Mouse (Mus musculus): ENCODE measurements around the gene Lama2. TPM values are rescaled to one million over a fixed set of nuclear protein-coding genes. Genes with fewer than 3 reads are reported as not detected.

Gene Lama2
- total and polyA plus RNA-seq, 3 experiments = not detected

DNA sequence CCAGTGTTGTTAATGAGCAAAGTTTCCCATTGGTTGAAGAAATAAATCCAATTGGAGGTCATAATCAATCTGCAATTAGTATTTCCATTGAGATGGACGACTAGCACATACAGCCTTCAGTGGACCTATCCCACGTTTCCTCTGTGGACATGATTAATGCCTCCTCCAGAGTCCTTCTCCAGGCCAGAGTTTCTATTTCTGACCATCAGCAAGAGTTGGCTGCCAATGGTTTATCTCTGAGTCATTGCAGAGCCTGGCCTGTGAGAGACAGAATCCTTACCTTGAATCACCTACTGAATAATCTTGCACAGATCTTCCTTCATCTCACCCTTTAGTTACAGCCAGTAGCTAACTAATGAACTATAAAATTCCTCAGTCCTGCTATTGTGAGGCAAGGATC is 86.3 kb downstream of the Lama2 start:
- Histone ChIP-seq H3K79me2 (ENCODE audit: control insufficient read depth, insufficient read depth, low read length, poor library complexity) (no peaks in the 10 kb centered on the region), H3K36me3 (ENCODE audit: control insufficient read depth in 1 of 2, insufficient read depth in 2 of 2, low read length in 2 of 2) (no peaks in the 10 kb centered on the region), H3K4me3 (ENCODE audit: control insufficient read depth in 1 of 2, insufficient read depth in 1 of 2, low read depth in 2 of 2, low read length in 2 of 2) (no peak overlapping the region), H3K9ac (ENCODE audit: control insufficient read depth, low read depth, low read length, poor library complexity, severe bottlenecking) (no peak overlapping the region), H3K27me3 (ENCODE audit: control insufficient read depth in 1 of 2, insufficient read depth in 2 of 2, low read length in 2 of 2) (no peaks in the 10 kb centered on the region), H3K9me3 (replicated peaks; ENCODE audit: insufficient read depth, low read length) (no peaks in the 10 kb centered on the region), H3K4me1 (ENCODE audit: control insufficient read depth in 1 of 2, insufficient read depth in 2 of 2, low read length in 2 of 2) (no peaks in the 10 kb centered on the region), H3K27ac (ENCODE audit: control insufficient read depth, low read depth, low read length) (no peak overlapping the region)
- no peak for TF ChIP-seq USF1 (IDR thresholded peaks at IDR 0.05; ENCODE audit: low read depth, low read length)
- TF ChIP-seq MEF2A (IDR thresholded peaks at IDR 0.05; ENCODE audit: extremely low read depth, insufficient replicate concordance, low read depth, low read length, poor library complexity, severe bottlenecking) = no peak
- TF ChIP-seq MYC (IDR thresholded peaks at IDR 0.05; ENCODE audit: low read depth, low read length) = no peak
- TF ChIP-seq NELFE (IDR thresholded peaks at IDR 0.05; ENCODE audit: low read depth, low read length) = no peak
- TF ChIP-seq MAX (IDR thresholded peaks at IDR 0.05; ENCODE audit: low read length) = no peak
- no peak for DNase-seq (ENCODE audit: low read depth, low spot score)

DNA sequence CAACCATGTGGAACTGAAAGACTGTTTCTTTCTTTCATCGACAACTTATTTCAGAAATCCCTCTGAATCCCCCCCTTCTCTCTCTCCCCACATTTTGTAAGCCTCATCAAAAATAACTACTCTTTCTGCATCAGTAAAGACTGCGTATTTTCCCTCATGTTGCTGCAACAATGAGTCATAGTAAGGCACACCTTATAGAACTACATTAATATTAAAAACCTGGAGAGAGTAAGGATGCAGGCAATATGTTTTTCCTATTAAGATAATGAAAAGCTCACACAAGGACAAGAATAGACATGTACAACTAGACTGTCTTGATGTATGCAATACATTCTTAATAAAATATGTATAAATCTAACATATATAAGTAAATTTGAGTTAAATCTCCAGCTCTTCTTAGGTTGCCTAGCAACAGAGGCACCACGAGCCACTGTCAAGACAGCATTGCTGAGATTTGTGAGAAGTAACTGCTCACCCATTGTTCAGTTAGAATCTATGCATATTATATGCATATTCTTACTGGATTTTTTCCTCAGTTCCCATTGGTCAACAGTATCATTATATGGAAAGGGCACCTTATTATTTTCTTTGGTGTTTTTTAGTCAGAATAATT is 110.6 kb downstream of the Lama2 start:
- no peaks in the 10 kb centered on the region for H3K79me2 ChIP-seq (ENCODE audit: control insufficient read depth, insufficient read depth, low read length, poor library complexity)
- no peaks in the 10 kb centered on the region for H3K9me3 ChIP-seq (replicated peaks; ENCODE audit: insufficient read depth, low read length)
- no peaks in the 10 kb centered on the region for H3K4me1 ChIP-seq (ENCODE audit: control insufficient read depth in 1 of 2, insufficient read depth in 2 of 2, low read length in 2 of 2)
- H3K27ac ChIP-seq (ENCODE audit: control insufficient read depth, low read depth, low read length) = no peak overlapping the region
- H3K27me3 ChIP-seq (ENCODE audit: control insufficient read depth in 1 of 2, insufficient read depth in 2 of 2, low read length in 2 of 2) = no peaks in the 10 kb centered on the region
- no peaks in the 10 kb centered on the region for H3K36me3 ChIP-seq (ENCODE audit: control insufficient read depth in 1 of 2, insufficient read depth in 2 of 2, low read length in 2 of 2)
- no peak overlapping the region for H3K4me3 ChIP-seq (ENCODE audit: control insufficient read depth in 1 of 2, insufficient read depth in 1 of 2, low read depth in 2 of 2, low read length in 2 of 2)
- TF ChIP-seq ZNF384 (IDR thresholded peaks at IDR 0.05; ENCODE audit: low read depth, low read length) (no peak), MYB (IDR thresholded peaks at IDR 0.05; ENCODE audit: low read depth, low read length) (no peak), EP300 (IDR thresholded peaks at IDR 0.05; ENCODE audit: low read depth in 1 of 2, low read length in 2 of 2) (no peak), SIN3A (IDR thresholded peaks at IDR 0.05; ENCODE audit: low read length) (no peak), USF2 (IDR thresholded peaks at IDR 0.05; ENCODE audit: borderline replicate concordance in 1 of 2, insufficient read depth in 1 of 2, low read depth in 1 of 2, low read length in 2 of 2) (no peak), SMC3 (IDR thresholded peaks at IDR 0.05; ENCODE audit: low read depth, low read length) (no peak), MEF2A (IDR thresholded peaks at IDR 0.05; ENCODE audit: extremely low read depth, insufficient replicate concordance, low read depth, low read length, poor library complexity, severe bottlenecking) (no peak), CTCF (IDR thresholded peaks at IDR 0.05 in 2 of 3, conservative IDR thresholded peaks at IDR 0.05 in 1 of 3; ENCODE audit: control insufficient read depth in 1 of 3, insufficient read depth in 1 of 3, low read depth in 2 of 3, low read length in 3 of 3, poor library complexity in 1 of 3, severe bottlenecking in 1 of 3) (no peak), UBTF (IDR thresholded peaks at IDR 0.05; ENCODE audit: borderline replicate concordance, insufficient read depth, low read depth, low read length) (no peak)
- DNase-seq (ENCODE audit: low read depth, low spot score) = no peak
- H3K9ac ChIP-seq (ENCODE audit: control insufficient read depth, low read depth, low read length, poor library complexity, severe bottlenecking) = no peak overlapping the region

DNA sequence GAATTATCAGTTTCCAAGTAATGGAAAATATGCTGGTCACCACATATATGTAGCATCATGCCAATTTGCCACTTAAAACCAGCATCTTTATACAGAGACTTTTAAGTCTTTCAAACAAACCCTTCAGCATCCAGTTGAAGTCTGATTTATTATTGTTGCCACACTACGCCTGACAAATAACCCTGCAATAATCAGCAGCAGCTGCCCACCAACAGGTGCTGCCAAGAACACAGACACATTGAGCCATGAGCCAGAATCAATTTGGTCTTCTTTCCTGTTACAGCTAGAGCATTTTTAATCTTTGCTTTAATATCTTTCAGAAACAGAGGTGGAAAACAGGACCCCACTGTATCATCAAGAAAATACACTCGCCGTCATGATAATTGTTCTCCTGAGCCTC is 118.7 kb downstream of the Lama2 start:
- no peak for DNase-seq (ENCODE audit: low read depth, low spot score)
- no peaks in the 10 kb centered on the region for H3K27me3 ChIP-seq (ENCODE audit: control insufficient read depth in 1 of 2, insufficient read depth in 2 of 2, low read length in 2 of 2)
- H3K4me1 ChIP-seq (ENCODE audit: control insufficient read depth in 1 of 2, insufficient read depth in 2 of 2, low read length in 2 of 2) = no peaks in the 10 kb centered on the region
- H3K36me3 ChIP-seq (ENCODE audit: control insufficient read depth in 1 of 2, insufficient read depth in 2 of 2, low read length in 2 of 2) = no peaks in the 10 kb centered on the region
- H3K9ac ChIP-seq (ENCODE audit: control insufficient read depth, low read depth, low read length, poor library complexity, severe bottlenecking) = no peak overlapping the region
- no peaks in the 10 kb centered on the region for H3K9me3 ChIP-seq (replicated peaks; ENCODE audit: insufficient read depth, low read length)
- no peak overlapping the region for H3K27ac ChIP-seq (ENCODE audit: control insufficient read depth, low read depth, low read length)
- H3K4me3 ChIP-seq (ENCODE audit: control insufficient read depth in 1 of 2, insufficient read depth in 1 of 2, low read depth in 2 of 2, low read length in 2 of 2) = no peak overlapping the region
- no peaks in the 10 kb centered on the region for H3K79me2 ChIP-seq (ENCODE audit: control insufficient read depth, insufficient read depth, low read length, poor library complexity)
- TF ChIP-seq RAD21 (IDR thresholded peaks at IDR 0.05; ENCODE audit: low read depth, low read length) = no peak
- no peak for TF ChIP-seq MAZ (IDR thresholded peaks at IDR 0.05; ENCODE audit: low read depth, low read length)
- TF ChIP-seq UBTF (IDR thresholded peaks at IDR 0.05; ENCODE audit: borderline replicate concordance, insufficient read depth, low read depth, low read length) = no peak
- TF ChIP-seq CHD2 (IDR thresholded peaks at IDR 0.05; ENCODE audit: low read length) = no peak
- no peak for TF ChIP-seq MXI1 (IDR thresholded peaks at IDR 0.05; ENCODE audit: low read depth, low read length)
- no peak for TF ChIP-seq POLR2AphosphoS5 (IDR thresholded peaks at IDR 0.05; ENCODE audit: borderline replicate concordance, low read depth, low read length)
- TF ChIP-seq BHLHE40 (IDR thresholded peaks at IDR 0.05; ENCODE audit: borderline replicate concordance, low read depth, low read length) = no peak
- no peak for TF ChIP-seq TCF12 (IDR thresholded peaks at IDR 0.05; ENCODE audit: low read depth, low read length)
- TF ChIP-seq HCFC1 (IDR thresholded peaks at IDR 0.05; ENCODE audit: low read depth, low read length) = no peak
- no peak for TF ChIP-seq NELFE (IDR thresholded peaks at IDR 0.05; ENCODE audit: low read depth, low read length)
- no peak for TF ChIP-seq CTCF (IDR thresholded peaks at IDR 0.05 in 2 of 3, conservative IDR thresholded peaks at IDR 0.05 in 1 of 3; ENCODE audit: control insufficient read depth in 1 of 3, insufficient read depth in 1 of 3, low read depth in 2 of 3, low read length in 3 of 3, poor library complexity in 1 of 3, severe bottlenecking in 1 of 3)
- TF ChIP-seq ELF1 (IDR thresholded peaks at IDR 0.05; ENCODE audit: low read depth, low read length) = no peak
- TF ChIP-seq POLR2A (IDR thresholded peaks at IDR 0.05; ENCODE audit: control insufficient read depth in 1 of 2, insufficient read depth in 1 of 2, low read depth in 1 of 2, low read length in 2 of 2, poor library complexity in 1 of 2) = no peak
- no peak for TF ChIP-seq MAFK (IDR thresholded peaks at IDR 0.05; ENCODE audit: borderline replicate concordance, low read depth, low read length)
- no peak for TF ChIP-seq KAT2A (conservative IDR thresholded peaks at IDR 0.05; ENCODE audit: low read depth, low read length)

Measured in MEL (cell line).